Mouse (Mus musculus): ENCODE results near the gene Tpm4. TPM values are rescaled to one million over a fixed set of nuclear protein-coding genes. Genes with fewer than 3 reads are reported as not detected.
"Not testable (repeated sequence)": the region's sequence is repeated elsewhere in the genome, so short reads cannot be mapped to it uniquely, and the experiment has no call there.

Gene Tpm4
- polyA plus RNA-seq, 1 experiment from 2014 or later = 300 TPM

GRCm38 (mm10) chr8:72110876-72111275 is 23.9 kb upstream of the Tpm4 start:
- H3K4me3 ChIP-seq (ENCODE audit: low read depth, low read length) = no peak overlapping the region
- no peaks in the 10 kb centered on the region for H3K4me1 ChIP-seq (replicated peaks; ENCODE audit: control insufficient read depth, insufficient read depth, low read length)
- H3K4me2 ChIP-seq (replicated peaks; ENCODE audit: low read depth) = no peak overlapping the region
- no peaks in the 10 kb centered on the region for H3K9me3 ChIP-seq (ENCODE audit: control insufficient read depth)
- no peak overlapping the region for H3K27ac ChIP-seq (ENCODE audit: low read depth, low read length)
- no peak for TF ChIP-seq CTCF (IDR thresholded peaks at IDR 0.05; ENCODE audit: low read depth)
- H3K9ac ChIP-seq (ENCODE audit: low read depth, low read length) = no peak overlapping the region
- H3K27me3 ChIP-seq (replicated peaks; ENCODE audit: control insufficient read depth, insufficient read depth, low read length) = no peaks in the 10 kb centered on the region
- no peak for ATAC-seq
- 73% methylated on average over 6 of the region's 6 CpGs for WGBS
- no peaks in the 10 kb centered on the region for H3K36me3 ChIP-seq (ENCODE audit: control insufficient read depth, insufficient read depth)

GRCm38 (mm10) chr8:72112486-72112885 is 22.3 kb upstream of the Tpm4 start:
- 0 out of 2 replicates have a peak, but pooled peaks have one; percentile 28 for TF ChIP-seq CTCF (IDR thresholded peaks at IDR 0.05; ENCODE audit: low read depth)
- H3K9ac ChIP-seq (ENCODE audit: low read depth, low read length) = no peak overlapping the region
- H3K27me3 ChIP-seq (replicated peaks; ENCODE audit: control insufficient read depth, insufficient read depth, low read length) = no peaks in the 10 kb centered on the region
- H3K4me2 ChIP-seq (replicated peaks; ENCODE audit: low read depth) = no peak overlapping the region
- H3K9me3 ChIP-seq (ENCODE audit: control insufficient read depth) = no peaks in the 10 kb centered on the region
- H3K4me1 ChIP-seq (replicated peaks; ENCODE audit: control insufficient read depth, insufficient read depth, low read length) = no peaks in the 10 kb centered on the region
- H3K4me3 ChIP-seq (ENCODE audit: low read depth, low read length) = no peak overlapping the region
- no peaks in the 10 kb centered on the region for H3K36me3 ChIP-seq (ENCODE audit: control insufficient read depth, insufficient read depth)
- 72% methylated on average over 3 of the region's 3 CpGs for WGBS
- H3K27ac ChIP-seq (ENCODE audit: low read depth, low read length) = no peak overlapping the region
- no peak for ATAC-seq

GRCm38 (mm10) chr8:72115202-72115601 is 19.6 kb upstream of the Tpm4 start:
- Histone ChIP-seq H3K36me3 (ENCODE audit: control insufficient read depth, insufficient read depth) (no peaks in the 10 kb centered on the region), H3K4me2 (replicated peaks; ENCODE audit: low read depth) (no peak overlapping the region), H3K27ac (ENCODE audit: low read depth, low read length) (no peak overlapping the region), H3K9ac (ENCODE audit: low read depth, low read length) (no peak overlapping the region), H3K27me3 (replicated peaks; ENCODE audit: control insufficient read depth, insufficient read depth, low read length) (no peaks in the 10 kb centered on the region), H3K4me3 (ENCODE audit: low read depth, low read length) (no peak overlapping the region), H3K4me1 (replicated peaks; ENCODE audit: control insufficient read depth, insufficient read depth, low read length) (no peaks in the 10 kb centered on the region), H3K9me3 (ENCODE audit: control insufficient read depth) (no peaks in the 10 kb centered on the region)
- TF ChIP-seq CTCF (IDR thresholded peaks at IDR 0.05; ENCODE audit: low read depth) = no peak
- WGBS = 90% methylated on average over 2 of the region's 2 CpGs
- ATAC-seq = no peak

GRCm38 (mm10) chr8:72118616-72119015 is 16.2 kb upstream of the Tpm4 start:
- no peaks in the 10 kb centered on the region for H3K4me1 ChIP-seq (replicated peaks; ENCODE audit: control insufficient read depth, insufficient read depth, low read length)
- H3K9me3 ChIP-seq (ENCODE audit: control insufficient read depth) = no peaks in the 10 kb centered on the region
- H3K27me3 ChIP-seq (replicated peaks; ENCODE audit: control insufficient read depth, insufficient read depth, low read length) = no peaks in the 10 kb centered on the region
- H3K27ac ChIP-seq (ENCODE audit: low read depth, low read length) = no peak overlapping the region
- TF ChIP-seq CTCF (IDR thresholded peaks at IDR 0.05; ENCODE audit: low read depth) = peak; percentile 58
- H3K4me2 ChIP-seq (replicated peaks; ENCODE audit: low read depth) = no peak overlapping the region
- no peak overlapping the region for H3K4me3 ChIP-seq (ENCODE audit: low read depth, low read length)
- ATAC-seq = no peak
- WGBS = 46% methylated on average over 4 of the region's 4 CpGs
- no peak overlapping the region for H3K9ac ChIP-seq (ENCODE audit: low read depth, low read length)
- no peaks in the 10 kb centered on the region for H3K36me3 ChIP-seq (ENCODE audit: control insufficient read depth, insufficient read depth)

- not testable (repeated sequence) for H3K9me3 ChIP-seq (ENCODE audit: control insufficient read depth); H3K4me1 ChIP-seq (replicated peaks; ENCODE audit: control insufficient read depth, insufficient read depth, low read length); H3K9ac ChIP-seq (ENCODE audit: low read depth, low read length); H3K27ac ChIP-seq (ENCODE audit: low read depth, low read length); H3K4me3 ChIP-seq (ENCODE audit: low read depth, low read length); H3K27me3 ChIP-seq (replicated peaks; ENCODE audit: control insufficient read depth, insufficient read depth, low read length); H3K36me3 ChIP-seq (ENCODE audit: control insufficient read depth, insufficient read depth); H3K4me2 ChIP-seq (replicated peaks; ENCODE audit: low read depth)
- 0 out of 2 replicates have a peak, but pooled peaks have one; percentile 41 for ATAC-seq
- WGBS = 38% methylated on average over 3 of the region's 3 CpGs
Observed at GRCm38 (mm10) chr8:72121486-72121885, 13.3 kb upstream of the Tpm4 start.

- no peaks in the 10 kb centered on the region for H3K4me1 ChIP-seq (replicated peaks; ENCODE audit: control insufficient read depth, insufficient read depth, low read length)
- no peak for TF ChIP-seq CTCF (IDR thresholded peaks at IDR 0.05; ENCODE audit: low read depth)
- no peaks in the 10 kb centered on the region for H3K27me3 ChIP-seq (replicated peaks; ENCODE audit: control insufficient read depth, insufficient read depth, low read length)
- no peak overlapping the region for H3K4me3 ChIP-seq (ENCODE audit: low read depth, low read length)
- H3K9me3 ChIP-seq (ENCODE audit: control insufficient read depth) = no peaks in the 10 kb centered on the region
- no peak overlapping the region for H3K9ac ChIP-seq (ENCODE audit: low read depth, low read length)
- H3K36me3 ChIP-seq (ENCODE audit: control insufficient read depth, insufficient read depth) = no peaks in the 10 kb centered on the region
- no peak overlapping the region for H3K27ac ChIP-seq (ENCODE audit: low read depth, low read length)
- no peak for ATAC-seq
- WGBS = 88% methylated on average over 1 of the region's 1 CpGs
- no peak overlapping the region for H3K4me2 ChIP-seq (replicated peaks; ENCODE audit: low read depth)
Observed at GRCm38 (mm10) chr8:72121997-72122396, 12.8 kb upstream of the Tpm4 start.

GRCm38 (mm10) chr8:72127834-72128233 is 6.9 kb upstream of the Tpm4 start:
- no peak; the same call in 1 of the 2 replicates for ATAC-seq
- WGBS = 24% methylated on average over 1 of the region's 1 CpGs
- no peak overlapping the region for H3K4me2 ChIP-seq (replicated peaks; ENCODE audit: low read depth)

More at GRCm38 (mm10) chr8:72127834-72128233, 6.9 kb upstream of the Tpm4 start:
- no peaks in the 10 kb centered on the region for H3K4me1 ChIP-seq (replicated peaks; ENCODE audit: control insufficient read depth, insufficient read depth, low read length)
- no peak overlapping the region for H3K4me3 ChIP-seq (ENCODE audit: low read depth, low read length)
- TF ChIP-seq CTCF (IDR thresholded peaks at IDR 0.05; ENCODE audit: low read depth) = no peak
- H3K27ac ChIP-seq (ENCODE audit: low read depth, low read length) = no peak overlapping the region
- H3K27me3 ChIP-seq (replicated peaks; ENCODE audit: control insufficient read depth, insufficient read depth, low read length) = no peaks in the 10 kb centered on the region
- no peaks in the 10 kb centered on the region for H3K36me3 ChIP-seq (ENCODE audit: control insufficient read depth, insufficient read depth)
- H3K9me3 ChIP-seq (ENCODE audit: control insufficient read depth) = no peaks in the 10 kb centered on the region
- no peak overlapping the region for H3K9ac ChIP-seq (ENCODE audit: low read depth, low read length)
